In the genomic region with DNA sequence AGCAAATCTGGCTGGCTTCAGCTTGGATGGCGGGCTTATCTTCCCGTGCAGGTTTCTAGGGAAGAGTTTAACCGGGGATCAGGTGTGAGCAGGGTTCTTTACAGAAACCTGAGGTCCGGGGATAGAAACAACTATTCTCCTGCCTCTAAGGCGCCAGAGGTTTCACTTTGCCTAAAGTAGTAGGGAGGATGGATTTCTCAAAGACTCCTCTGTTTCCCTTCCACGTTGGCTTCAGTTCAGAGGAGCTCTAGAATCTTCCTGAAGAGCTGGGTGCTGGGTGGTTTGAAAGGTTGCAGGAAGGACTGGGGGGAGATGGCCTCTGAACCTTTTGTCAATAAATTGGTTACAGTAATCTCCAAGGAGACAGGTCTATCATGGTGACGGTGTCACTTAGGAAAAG, we compare ENCODE assay signal across 9 mouse cellular contexts. TPM values are rescaled to one million over a fixed set of nuclear protein-coding genes. Genes with fewer than 3 reads are reported as not detected.
DNase-seq lines count a peak whose midpoint lies in the region; ATAC-seq and TF ChIP-seq lines count a peak whose summit lies in the region.
"Had no signal": no experiment of that assay in that cellular context is flagged by ENCODE, and none has a peak within 500 bp of the region (broad histone marks: within the 10 kb centered on the region; RNA-seq: fewer than 3 reads in every experiment).

No protein-coding gene starts in this region.

- no peak for TF ChIP-seq EP300 in liver, postnatal 0 days (IDR thresholded peaks at IDR 0.05; ENCODE audit: low read depth)

- DNase-seq in heart, embryonic 10.5 days (ENCODE audit: low spot score) = no peak
- no peak for DNase-seq in heart, postnatal 25 days (ENCODE audit: low spot score)
- DNase-seq in liver, postnatal 0 days = no peak
- DNase-seq in layer of hippocampus, adult 8-10 months (ENCODE audit: low spot score in 2 of 2) = no peak
- no peak for DNase-seq in left cerebral cortex, postnatal 14 days (ENCODE audit: low spot score in 2 of 2)
- DNase-seq: adrenal gland, postnatal 14 days had no signal

- TF ChIP-seq CTCF in E14TG2a.4 (conservative IDR thresholded peaks at IDR 0.05; ENCODE audit: low read length) = no peak
- TF ChIP-seq CTCF in liver, postnatal 0 days (IDR thresholded peaks at IDR 0.05; ENCODE audit: low read depth) = no peak

- H3K4me3 ChIP-seq in heart, embryonic 10.5 days = peak overlapping the region; percentile 84
- H3K4me3 ChIP-seq in E14TG2a.4 (replicated peaks; ENCODE audit: low read length) = 0 out of 2 replicates have a peak overlapping the region, but pooled peaks have one; percentile 83
- peak overlapping the region; percentile 67; the same call in 1 of the 2 replicates for H3K4me3 ChIP-seq in hindbrain, embryonic 12.5 days
- H3K4me3 ChIP-seq in liver, postnatal 0 days (ENCODE audit: low read depth, low read length) = peak overlapping the region; percentile 70

- H3K9ac ChIP-seq in hindbrain, embryonic 12.5 days = peak overlapping the region; percentile 89; the same call in 1 of the 2 replicates
- H3K9ac ChIP-seq in liver, postnatal 0 days (replicated peaks) = peak overlapping the region; percentile 84; the same call in 1 of the 2 replicates

- no peak for ATAC-seq in hindbrain, embryonic 12.5 days (ENCODE audit: low FRiP score)
- no peak for ATAC-seq in liver, postnatal 0 days
- no peak for ATAC-seq in CD4-positive, CD25-positive, alpha-beta regulatory T cell, adult 4 months

- 14% methylated on average over 7 of the region's 7 CpGs for WGBS in heart, embryonic 10.5 days
- WGBS in hindbrain, embryonic 12.5 days = 50% methylated on average over 7 of the region's 7 CpGs
- 43% methylated on average over 7 of the region's 7 CpGs for WGBS in liver, postnatal 0 days (ENCODE audit: insufficient replicate concordance)

- no peaks in the 10 kb centered on the region for H3K9me3 ChIP-seq in heart, embryonic 10.5 days
- H3K9me3 ChIP-seq in E14TG2a.4 (ENCODE audit: low read length) = no peaks in the 10 kb centered on the region
- H3K9me3 ChIP-seq in hindbrain, embryonic 12.5 days (replicated peaks) = no peaks in the 10 kb centered on the region
- H3K9me3 ChIP-seq in liver, postnatal 0 days (ENCODE audit: low read length) = no peaks in the 10 kb centered on the region

- peak overlapping the region; percentile 88 for H3K4me2 ChIP-seq in hindbrain, embryonic 12.5 days (replicated peaks)
- peak overlapping the region; percentile 68 for H3K4me2 ChIP-seq in liver, postnatal 0 days (ENCODE audit: low read depth, low read length)

- H3K27ac ChIP-seq in heart, embryonic 10.5 days = peak overlapping the region; percentile 94; the same call in 1 of the 2 replicates
- no peak overlapping the region for H3K27ac ChIP-seq in hindbrain, embryonic 12.5 days
- no peak overlapping the region; the same call in 1 of the 2 replicates for H3K27ac ChIP-seq in liver, postnatal 0 days (ENCODE audit: low read depth)

- H3K4me1 ChIP-seq in heart, embryonic 10.5 days = peaks cover 68% of the 10 kb centered on the region
- H3K4me1 ChIP-seq in E14TG2a.4 (replicated peaks; ENCODE audit: low read depth, low read length) = peaks cover 41% of the 10 kb centered on the region
- H3K4me1 ChIP-seq in hindbrain, embryonic 12.5 days = peaks cover 53% of the 10 kb centered on the region
- peaks cover 47% of the 10 kb centered on the region for H3K4me1 ChIP-seq in liver, postnatal 0 days (ENCODE audit: insufficient read depth)

- 0 out of 2 replicates have a peak, but pooled peaks cover 2% of the 10 kb centered on the region for H3K36me3 ChIP-seq in heart, embryonic 10.5 days
- no peaks in the 10 kb centered on the region for H3K36me3 ChIP-seq in E14TG2a.4 (ENCODE audit: insufficient read depth, low read length)
- no peaks in the 10 kb centered on the region for H3K36me3 ChIP-seq in hindbrain, embryonic 12.5 days
- no peaks in the 10 kb centered on the region; the same call in 1 of the 2 replicates for H3K36me3 ChIP-seq in liver, postnatal 0 days (replicated peaks; ENCODE audit: insufficient read depth, low read length)

- H3K27me3 ChIP-seq in heart, embryonic 10.5 days (ENCODE audit: insufficient read depth, poor library complexity, severe bottlenecking) = peaks cover 7% of the 10 kb centered on the region; the same call in 1 of the 2 replicates
- peaks cover 82% of the 10 kb centered on the region for H3K27me3 ChIP-seq in E14TG2a.4 (ENCODE audit: insufficient read depth, low read length)
- H3K27me3 ChIP-seq in hindbrain, embryonic 12.5 days = peaks cover 16% of the 10 kb centered on the region
- peaks cover 12% of the 10 kb centered on the region; the same call in 1 of the 2 replicates for H3K27me3 ChIP-seq in liver, postnatal 0 days (ENCODE audit: insufficient read depth, low read length)

- intact Hi-C loops in heart, postnatal 25 days (cut with DNase I) = loop anchor here (5.0 kb wide), 1 partner anchor 42 kb away; no protein-coding TSS in a partner anchor
- intact Hi-C loops in left cerebral cortex, postnatal 14 days (cut with DNase I) = no loop called here

RNA-seq across cellular contexts. Expression of a gene that starts 1.8 kb away (rescaled TPM):
- 0.63 and 0.68 TPM in 2 replicates for polyA plus RNA-seq in heart, embryonic 10.5 days (2016; fragmentation: Nextera tagmentation; extraction: Ambion mirVana)
- 1 to 10 TPM; 8.8 to 9.2 TPM for total RNA-seq in heart, postnatal 25 days (2021)
- polyA plus RNA-seq in hindbrain, embryonic 12.5 days (2016; fragmentation: Nextera tagmentation; extraction: Ambion mirVana) = 0.90 and 1.1 TPM in 2 replicates
- polyA plus RNA-seq in liver, postnatal 0 days (2015; fragmentation: Nextera tagmentation; extraction: Ambion mirVana) = 0.25 and 0.33 TPM in 2 replicates
- total RNA-seq in layer of hippocampus, adult 8-10 months (2022) = 10 to 100 TPM; 41.8 to 54.1 (median 44.0) TPM
- polyA plus RNA-seq in CD4-positive, CD25-positive, alpha-beta regulatory T cell, adult 4 months (2017; shearing (Covaris generic)) = under 1 TPM in 1 of 2 experiments, not detected in 1; 0.20 TPM
- total RNA-seq in left cerebral cortex, postnatal 14 days (2021) = 10 to 100 TPM; 45.5 to 68.8 TPM
